Mouse (Mus musculus) heart, postnatal 25 days (tissue): ENCODE data around the gene Rhod. TPM values are rescaled to one million over a fixed set of nuclear protein-coding genes. Genes with fewer than 3 reads are reported as not detected.

ENCODE experiments used
- DNase-seq: peaks from one replicate; pipeline ENCODE4 v3.0.0; 2022; ENCODE audit warnings: low spot score
- intact Hi-C: fragments of 180-260 bp; cut with DNase I; formaldehyde crosslinking; loops from one replicate; pipeline ENCODE4 v1.15.1; 2025
- total RNA-seq, 2 experiments: library from RNA; stranded (reverse); gene quantifications; 2 replicates each; pipeline ENCODE4 v1.2.3; 2021

Gene Rhod
- total RNA-seq, 2 experiments from 2014 or later, result 4.6 to 6.4 TPM

DNA sequence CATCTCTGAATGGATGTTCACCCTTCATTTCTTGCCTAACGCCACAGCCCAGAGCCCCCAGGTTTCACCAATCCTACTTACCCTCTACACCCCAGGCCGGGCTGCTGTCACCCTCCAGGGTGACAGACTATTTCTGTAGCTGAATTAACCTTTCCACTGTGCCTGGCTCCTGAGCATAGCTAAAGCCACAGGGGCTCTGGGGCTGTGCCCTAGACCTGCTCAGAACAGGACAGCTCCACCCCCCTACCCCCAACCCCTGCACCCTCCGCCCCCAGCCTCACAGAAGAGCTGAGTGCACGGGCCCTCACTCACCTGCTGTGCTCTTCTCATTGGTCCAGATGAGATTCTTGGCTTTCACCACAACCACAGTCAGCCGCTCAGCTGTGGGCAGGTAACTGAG lies 12.7 kb upstream of the Rhod start:
- intact Hi-C loops, result no loop called here
- DNase-seq, result no peak

DNA sequence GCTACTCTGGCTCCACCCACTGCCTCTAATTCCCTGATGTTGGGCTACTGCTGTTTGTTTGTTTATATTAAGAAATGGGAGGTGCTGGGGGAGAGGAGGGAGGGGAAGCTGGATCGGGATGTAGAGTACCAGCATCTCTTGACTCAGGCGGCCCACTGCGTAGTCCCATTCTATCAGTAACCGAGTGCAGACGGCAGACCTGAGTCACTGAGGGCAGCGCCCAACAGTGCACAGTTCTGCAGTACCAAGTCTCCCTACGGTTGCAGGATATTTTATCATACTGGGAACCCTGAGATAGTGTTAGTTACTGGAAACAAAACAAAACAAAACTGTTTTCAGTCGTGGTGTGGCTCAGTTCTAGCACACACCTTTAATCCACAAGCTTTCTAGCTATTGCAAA lies 11.9 kb upstream of the Rhod start:
- no peak for DNase-seq
- intact Hi-C loops, result no loop called here

DNA sequence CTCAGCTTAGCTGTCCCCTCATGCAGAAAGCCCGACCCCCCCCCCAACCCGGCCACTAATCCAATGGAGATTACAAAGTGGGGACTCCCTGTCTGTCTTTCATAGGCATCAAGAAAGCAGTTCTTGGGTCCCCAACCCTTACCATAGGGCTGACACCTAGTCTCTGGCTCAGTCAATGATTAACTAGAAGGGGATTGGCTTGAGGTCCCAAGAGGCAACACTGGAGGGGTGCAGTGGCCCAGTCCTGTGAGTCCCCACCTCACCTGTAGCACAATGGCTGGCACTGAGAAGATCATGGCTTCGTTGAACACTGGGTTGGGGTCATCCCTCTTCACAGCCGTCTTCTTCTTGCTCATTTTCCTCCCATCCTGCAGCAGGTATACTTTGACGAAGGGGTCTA lies 11.4 kb upstream of the Rhod start:
- intact Hi-C loops, result no loop called here
- DNase-seq, result no peak

DNA sequence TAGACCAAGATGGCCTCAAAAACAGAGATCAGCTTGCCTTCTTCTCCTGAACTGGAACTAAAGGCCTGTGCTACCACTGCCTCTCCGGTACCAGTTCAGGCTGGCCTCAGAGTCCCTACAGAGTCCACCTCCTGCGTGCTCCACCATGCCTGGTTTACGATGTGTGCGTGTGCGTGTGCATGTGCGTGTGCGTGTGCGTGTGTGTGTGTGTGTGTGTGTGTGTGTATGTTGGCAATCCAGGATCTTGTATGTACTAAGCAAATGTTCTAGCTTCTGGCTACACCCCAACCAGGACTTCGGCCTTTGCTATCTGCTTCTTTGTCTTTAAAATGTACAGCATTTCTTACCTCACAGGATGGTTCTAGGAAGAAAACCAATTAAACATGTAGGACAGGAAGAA lies 10.0 kb upstream of the Rhod start:
- no peak for DNase-seq
- intact Hi-C loops, result no loop called here

DNA sequence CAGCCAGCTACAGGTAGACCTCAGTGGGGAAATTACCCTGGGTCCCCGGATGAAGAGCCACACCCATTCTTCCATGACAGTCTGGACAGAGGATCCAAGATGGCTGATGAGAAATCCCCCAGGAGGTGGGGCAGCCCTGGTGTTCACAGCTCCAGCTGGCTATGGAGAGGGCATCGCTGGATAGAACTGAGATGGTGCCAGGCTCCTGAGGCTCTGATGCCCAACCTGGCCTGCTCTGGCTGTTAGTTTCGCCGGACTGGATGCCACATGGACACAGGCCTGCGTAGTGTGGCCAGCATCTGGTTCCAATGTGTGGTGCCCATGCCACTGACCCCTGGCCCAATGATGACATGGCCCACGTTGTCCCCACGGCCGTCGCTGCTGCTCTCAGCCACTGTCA lies 8.2 kb upstream of the Rhod start:
- no peak for DNase-seq
- intact Hi-C loops, result no loop called here

DNA sequence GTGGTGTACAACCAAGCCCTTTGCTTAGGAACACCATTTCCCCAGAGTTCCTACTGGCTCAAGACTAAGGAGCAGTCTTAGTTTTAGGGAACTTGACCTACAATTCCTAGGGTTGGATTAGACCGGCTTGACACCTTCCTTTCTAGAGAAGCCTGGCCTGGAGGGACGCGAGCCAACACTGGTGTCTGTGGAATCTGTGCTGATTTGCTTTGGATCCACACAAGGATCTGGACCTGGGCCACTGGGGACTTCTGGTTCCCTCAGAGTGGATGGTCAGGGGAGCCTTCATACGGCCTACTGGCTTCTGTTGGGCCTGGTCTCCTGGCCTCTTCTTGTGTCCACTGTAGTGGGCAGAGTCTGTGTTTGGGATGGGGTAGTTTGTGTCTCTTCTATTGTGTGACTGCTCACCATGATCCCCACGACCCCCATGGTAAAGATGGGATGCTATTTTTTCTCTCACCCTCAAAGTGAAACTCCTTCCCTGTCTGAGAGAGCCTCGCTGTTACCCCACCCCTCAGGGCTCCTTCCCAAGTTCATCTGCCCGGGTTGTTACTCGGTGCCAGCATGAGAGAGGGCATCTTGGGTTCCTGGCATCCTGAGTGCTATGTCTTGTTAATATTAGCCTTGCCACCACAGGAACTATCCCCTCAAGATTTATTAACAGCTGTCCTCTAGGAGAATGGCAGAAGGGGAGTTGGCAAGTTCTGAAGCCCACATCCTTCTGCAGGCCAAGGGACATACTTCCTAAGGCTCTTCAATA lies 7.6 kb upstream of the Rhod start:
- no peak for DNase-seq
- intact Hi-C loops, result no loop called here

DNA sequence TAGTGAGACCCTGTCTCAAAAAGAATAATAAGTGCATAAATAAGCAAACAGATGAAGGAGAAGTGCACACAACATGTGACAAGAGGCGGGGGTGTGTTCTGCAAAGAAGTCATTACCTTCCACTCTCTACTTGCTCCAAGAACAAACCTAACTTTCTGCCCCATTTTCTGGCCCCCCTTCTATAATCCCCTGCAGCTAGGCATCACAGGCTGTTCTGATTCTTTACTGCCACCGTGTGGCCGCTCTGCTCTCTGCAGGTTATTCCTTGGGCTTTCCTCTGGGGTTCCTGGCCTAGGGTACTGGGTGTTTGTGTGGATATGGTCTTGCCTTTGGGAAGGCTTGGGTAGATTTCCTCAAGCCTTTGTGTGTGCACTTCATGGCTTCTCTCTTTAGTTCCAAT lies 3.2 kb upstream of the Rhod start:
- intact Hi-C loops, result no loop called here
- peak; percentile 40 for DNase-seq

DNA sequence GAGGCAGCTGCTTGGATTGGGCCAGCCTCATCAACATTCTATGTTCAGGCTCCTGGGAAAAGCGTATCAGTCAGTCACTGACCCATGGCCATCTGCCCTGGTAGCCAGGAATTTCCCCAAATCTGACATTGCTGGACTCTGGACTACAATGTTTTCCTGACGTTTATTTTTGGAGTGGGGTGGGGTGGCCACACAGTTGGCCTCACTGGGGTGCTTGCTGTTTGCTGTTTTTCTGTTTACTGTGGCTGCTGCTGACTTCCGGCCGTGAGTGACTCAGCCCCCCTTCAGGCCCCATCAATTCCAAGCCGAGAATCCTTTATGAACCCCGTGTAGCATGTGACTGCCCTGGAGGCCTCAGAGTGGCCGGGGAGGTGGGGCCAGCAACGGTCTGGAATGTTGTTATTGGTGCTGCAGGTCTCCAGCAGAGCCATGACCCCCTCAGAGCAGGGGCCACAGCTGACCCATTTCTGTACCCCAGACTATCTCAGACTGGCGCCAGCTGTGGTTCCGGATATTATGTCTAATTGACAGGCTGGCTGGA lies 2.5 kb upstream of the Rhod start:
- DNase-seq, result no peak
- intact Hi-C loops, result no loop called here

DNA sequence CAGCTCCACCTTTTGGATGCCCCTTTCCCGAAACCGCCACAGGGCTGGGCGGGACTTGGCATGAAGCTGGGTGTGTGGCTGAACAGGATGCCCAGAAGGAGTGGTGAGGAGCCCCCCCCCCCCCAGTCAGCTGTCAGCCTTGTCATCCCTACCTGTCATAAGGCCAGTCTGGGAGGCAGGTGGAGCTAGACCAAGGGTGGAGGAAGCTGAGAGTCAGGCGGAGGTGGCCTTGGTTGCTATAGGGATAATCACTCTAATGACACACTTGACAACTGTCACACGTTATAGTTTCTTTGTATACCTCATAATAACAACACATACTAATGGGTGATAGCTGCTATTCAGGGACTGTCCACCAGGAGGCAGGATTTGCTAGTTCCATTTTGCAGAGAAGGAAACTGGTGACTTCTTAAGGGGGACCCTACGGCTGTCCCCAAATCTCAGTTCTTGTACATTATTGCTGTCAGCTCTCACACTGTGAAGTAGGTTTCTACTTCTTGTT lies 1.9 kb upstream of the Rhod start:
- intact Hi-C loops, result no loop called here
- DNase-seq, result no peak

DNA sequence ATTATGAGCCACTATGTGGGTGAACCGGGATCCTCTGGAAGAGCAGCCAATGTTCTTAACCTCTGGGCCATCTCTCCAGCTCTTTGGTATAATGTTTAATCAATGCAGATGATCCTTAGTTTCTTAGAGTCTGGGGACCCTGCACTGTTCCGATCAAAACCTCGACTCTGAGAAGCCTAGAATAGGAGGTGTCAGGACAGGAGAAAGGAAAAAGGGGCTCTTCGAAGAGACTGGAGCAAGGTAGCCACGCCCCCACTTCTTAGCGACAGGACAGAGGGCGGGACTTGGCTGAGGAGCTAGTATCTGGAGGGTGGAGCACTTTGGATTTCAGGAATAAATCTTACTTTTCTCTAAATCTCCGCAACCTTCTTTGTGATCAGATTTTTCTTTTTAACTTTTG lies 990 bp upstream of the Rhod start:
- intact Hi-C loops, result no loop called here
- DNase-seq, result no peak

DNA sequence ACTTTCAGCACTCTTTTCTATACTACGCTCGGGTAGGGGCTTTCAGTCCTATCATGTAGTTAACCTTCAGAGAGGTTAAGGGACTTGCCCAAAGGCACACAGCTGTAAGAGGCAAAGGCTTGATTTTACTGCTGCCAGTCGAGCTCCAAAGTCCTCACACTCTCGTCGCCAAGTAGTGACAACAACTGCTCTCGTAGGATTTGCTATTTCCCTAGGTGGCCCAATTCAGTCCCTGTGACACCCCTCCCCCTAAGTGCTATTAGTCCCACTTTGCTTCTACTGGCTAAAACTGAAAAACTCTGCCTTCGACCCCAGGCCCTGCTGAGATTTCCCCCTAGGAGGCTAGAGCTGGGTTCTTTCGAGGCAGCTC lies 456 bp downstream of the Rhod start:
- intact Hi-C loops, result no loop called here
- DNase-seq, result no peak

DNA sequence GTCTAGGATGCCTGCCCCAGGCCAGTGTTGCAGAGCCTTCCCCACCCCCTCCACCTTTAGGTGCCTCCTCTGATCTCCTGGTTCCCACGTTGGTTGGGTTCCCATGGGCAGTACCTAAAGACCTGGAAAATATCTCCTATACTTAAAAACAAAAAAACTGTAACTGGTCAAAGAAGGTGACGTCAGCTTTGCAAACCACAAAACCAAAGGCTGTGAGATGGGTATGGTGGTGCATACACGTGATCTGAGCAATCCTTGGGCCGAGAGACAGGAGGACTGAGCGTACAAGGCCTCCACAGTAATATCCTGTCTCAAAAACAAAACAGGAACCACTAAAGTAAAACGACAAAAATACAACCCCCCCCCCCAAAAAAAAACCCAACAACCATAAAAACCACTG lies 1.3 kb downstream of the Rhod start:
- intact Hi-C loops, result no loop called here
- no peak for DNase-seq

DNA sequence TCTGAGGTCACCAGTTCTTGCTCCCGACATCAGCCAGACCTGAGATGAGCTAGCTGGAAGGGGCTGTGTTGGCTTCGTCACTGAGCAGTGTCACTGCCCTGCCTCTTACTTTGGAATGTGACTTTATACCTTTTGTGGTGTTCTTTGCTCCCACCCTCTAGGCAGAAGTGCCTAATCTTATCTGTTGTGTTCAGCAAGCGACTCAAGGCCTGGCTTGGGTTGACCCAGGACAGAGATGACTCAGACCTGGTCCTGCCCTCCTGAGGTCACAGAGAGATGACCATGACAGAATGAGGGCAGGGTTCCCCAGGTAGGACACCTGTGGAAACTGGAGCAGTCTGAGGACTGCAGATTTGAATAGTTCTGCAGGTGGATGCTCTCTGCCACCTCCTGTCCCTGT lies 3.0 kb downstream of the Rhod start:
- intact Hi-C loops, result no loop called here
- DNase-seq, result no peak

DNA sequence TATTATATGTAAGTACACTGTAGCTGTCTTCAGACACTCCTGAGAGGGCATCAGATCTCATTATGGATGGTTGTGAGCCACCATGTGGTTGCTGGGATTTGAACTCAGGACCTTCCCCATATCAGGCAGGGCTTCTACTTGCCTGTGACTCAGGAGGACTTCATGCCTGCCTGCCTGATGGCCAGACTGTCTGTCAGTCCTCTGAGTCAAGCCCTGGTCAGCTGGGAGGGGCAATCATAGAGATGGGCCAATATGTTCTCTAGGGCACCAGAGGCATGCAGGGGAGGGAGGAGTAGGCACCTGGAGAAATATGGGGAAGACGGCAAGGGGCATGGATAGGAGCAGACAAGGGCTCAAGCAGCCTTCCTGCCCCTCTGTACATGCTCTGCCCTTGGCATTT lies 4.2 kb downstream of the Rhod start:
- intact Hi-C loops, result no loop called here
- DNase-seq, result no peak

DNA sequence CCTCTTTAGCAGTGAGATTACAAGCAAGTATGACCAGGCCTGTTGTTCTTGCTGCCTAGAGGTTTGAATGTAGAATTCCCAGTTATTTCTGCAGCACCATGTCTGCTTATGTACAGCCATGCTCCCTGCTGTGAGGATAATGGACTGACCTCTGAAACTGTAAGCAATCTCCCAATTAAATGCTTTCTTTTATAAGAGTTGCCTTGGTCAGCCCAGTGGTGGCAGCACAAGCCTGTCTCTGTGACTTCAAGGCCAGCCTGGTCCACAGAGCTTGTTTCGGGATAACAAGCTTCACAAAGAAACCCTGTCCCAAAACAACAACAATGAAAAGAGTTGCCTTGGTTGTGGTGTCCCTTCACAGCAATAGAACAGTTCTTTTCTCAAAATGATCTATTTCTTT lies 5.5 kb downstream of the Rhod start:
- DNase-seq, result no peak
- intact Hi-C loops, result no loop called here

DNA sequence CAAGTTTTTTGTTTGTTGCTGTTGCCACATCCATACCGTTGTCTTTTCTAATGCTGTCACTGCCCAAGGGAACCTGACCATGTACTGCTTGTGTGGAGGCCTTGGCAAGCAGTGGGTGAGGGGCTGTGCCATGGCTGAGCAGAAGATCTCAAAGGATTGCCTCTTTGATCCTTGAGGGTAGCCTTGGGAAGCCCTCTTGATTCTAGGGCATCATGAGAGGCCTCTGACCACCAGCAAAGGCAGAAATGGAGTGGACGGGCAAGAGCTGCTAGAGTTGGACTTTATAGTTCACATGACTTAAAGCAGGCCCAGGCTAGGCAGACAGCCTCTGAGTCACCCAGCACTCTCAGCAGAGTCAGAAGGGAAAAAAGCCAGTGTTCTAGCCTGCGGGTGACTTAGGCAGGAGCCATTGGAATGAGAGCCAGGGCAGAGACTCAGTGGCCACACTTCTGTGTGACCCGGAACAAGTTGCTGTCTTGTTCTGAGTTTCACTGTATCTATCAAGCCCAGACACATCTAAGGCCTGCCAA lies 9.1 kb downstream of the Rhod start:
- intact Hi-C loops, result no loop called here
- no peak for DNase-seq

DNA sequence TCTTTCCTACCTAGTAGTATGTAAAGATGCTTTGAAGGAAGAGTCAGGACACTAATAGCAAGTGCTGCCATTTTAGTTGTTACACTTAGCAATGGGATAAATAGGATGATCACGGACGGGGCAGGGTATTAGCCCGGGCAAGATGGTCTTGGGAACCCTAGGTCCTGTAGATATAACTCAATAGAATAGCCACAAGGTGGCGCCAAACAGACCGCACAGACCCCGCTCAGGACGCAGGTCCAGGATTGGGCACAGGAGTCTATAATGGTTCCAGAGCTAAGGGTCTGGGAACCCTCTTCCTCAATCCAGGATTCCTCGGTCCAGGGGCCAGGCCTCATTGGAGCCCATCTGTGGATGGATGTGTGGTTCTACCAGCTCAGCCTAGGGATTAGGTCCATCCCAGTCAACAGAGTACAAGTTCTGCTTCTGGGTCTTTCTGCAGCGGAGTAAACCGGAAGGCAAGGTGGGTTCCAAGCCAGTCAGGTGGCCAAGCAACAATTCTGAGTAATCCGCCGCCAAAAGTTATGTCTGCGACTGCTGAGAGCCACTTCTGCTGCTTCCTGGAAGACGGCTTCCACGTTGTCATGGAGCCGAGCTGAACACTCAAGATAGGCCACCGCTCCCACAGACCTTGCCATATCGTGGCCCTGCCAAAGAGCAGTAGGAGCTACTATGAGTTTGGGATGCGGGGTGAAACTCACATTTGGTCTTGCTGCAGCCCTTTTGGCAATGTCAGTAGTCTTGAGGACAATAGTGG lies 13.4 kb downstream of the Rhod start:
- intact Hi-C loops, result no loop called here
- DNase-seq, result no peak

DNA sequence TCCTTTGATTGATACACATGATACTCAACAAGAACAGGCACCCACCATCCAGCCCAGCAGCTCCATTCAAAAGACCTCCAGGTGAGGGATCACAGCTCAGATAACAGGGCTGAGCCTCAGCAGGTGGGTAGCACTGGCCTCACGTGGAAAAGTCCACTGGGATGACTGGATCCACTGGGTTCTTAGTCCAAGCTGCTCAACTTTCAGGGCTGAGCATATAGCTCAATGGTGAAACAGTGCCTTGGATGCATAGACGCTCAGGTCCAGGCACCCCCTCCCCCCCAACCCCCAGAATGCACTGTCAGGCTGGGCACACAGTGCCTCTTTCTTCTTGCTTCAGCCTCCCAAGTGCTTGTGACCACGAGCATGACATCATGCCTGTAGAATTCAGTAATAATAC lies 16.2 kb downstream of the Rhod start:
- no peak for DNase-seq
- intact Hi-C loops, result no loop called here

DNA sequence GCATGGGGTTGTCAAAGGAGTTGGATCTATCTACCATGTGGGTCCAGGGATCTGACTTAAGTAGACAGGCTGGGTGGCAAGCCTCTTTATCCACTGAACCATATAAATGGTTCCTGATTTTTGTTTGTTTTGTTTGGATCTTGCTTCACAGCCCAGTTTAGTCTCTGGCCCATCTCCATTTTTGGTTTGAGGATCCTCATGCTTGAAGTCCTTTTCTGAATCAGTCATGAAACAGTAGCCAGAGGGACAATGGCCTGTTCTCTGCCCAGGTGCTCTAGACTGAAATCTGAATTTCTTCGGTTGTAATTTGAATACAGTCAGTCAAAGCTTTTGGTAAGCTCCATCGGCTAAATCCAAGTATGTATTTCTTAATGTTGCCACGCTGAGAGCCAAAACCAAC lies 16.7 kb downstream of the Rhod start:
- intact Hi-C loops, result no loop called here
- DNase-seq, result no peak

DNA sequence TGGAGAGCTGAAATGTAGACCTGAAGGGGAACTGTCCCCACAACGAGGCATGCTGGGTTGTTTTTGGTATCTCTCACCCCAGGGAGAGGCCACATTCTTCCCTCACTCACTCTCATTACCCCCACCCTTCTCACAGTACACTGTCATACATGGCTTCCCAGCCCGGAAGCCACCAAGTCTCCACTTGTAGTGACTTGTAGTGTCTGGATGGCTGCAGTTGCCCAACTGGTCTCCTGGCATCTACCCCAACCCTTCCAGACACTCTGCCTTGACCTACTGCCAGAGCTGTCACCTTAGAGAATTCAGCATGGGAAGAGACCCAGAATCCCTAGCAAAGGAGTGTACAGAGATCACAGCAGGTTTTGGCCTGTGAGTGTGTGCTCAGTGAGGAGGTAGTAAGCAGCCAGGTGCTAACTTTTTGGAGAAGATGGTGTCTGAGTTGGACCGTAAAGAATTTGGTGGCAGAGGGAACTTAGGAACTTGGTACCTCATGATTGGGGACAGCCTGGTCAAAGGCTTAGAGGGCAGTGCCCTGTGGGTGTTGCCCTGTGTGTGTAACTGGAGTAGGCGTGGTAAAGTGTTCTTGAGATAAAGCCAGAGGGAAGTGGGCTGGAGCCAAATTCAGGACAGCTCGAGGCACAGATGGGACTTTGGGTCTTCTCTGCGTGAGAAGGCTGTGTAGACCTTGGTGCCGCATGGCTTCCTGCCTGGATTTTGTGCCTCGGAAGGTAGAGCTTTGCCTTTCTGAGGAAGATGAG lies 18.9 kb downstream of the Rhod start:
- intact Hi-C loops, result no loop called here
- no peak for DNase-seq
